Mouse (Mus musculus) gastrocnemius, adult 8-10 months (tissue): ENCODE data around the gene Abca3. TPM values are rescaled to one million over a fixed set of nuclear protein-coding genes. Genes with fewer than 3 reads are reported as not detected.
"Not testable (repeated sequence)": the region's sequence is repeated elsewhere in the genome, so short reads cannot be mapped to it uniquely, and the experiment has no call there.

Experiments
- DNase-seq, 2 experiments: peaks; one replicate each; pipeline ENCODE4 v3.0.0; 2022; ENCODE audit warnings: low spot score in 2 of 2
- microRNA-seq: library from miRNA; unstranded; fragments of <30 nt; microRNA quantifications from one replicate; pipeline ENCODE4 v1.2.0, GENCODE M21; 2022
- total RNA-seq, 4 experiments: library from RNA; stranded (reverse); gene quantifications; 2 replicates each; pipeline ENCODE4 v1.2.4; 2022

The Abca3 gene
- total RNA-seq, 4 experiments from 2014 or later: 5.7 to 6.7 (median 6.4) TPM

- DNase-seq: no peak
Observed at GRCm38 (mm10) chr17:24440377-24440776, 88.6 kb downstream of the Abca3 start.

- DNase-seq: no peak
Observed at GRCm38 (mm10) chr17:24441148-24441547, 89.4 kb downstream of the Abca3 start.

- no peak for DNase-seq
Observed at GRCm38 (mm10) chr17:24442107-24442506, 90.4 kb downstream of the Abca3 start.

- DNase-seq: no peak
Observed at GRCm38 (mm10) chr17:24442632-24443155, 90.9 kb downstream of the Abca3 start, which contains the start of gene Dnase1l2. Gene Dnase1l2 (minus strand): TSS chr17:24443105.

GRCm38 (mm10) chr17:24443409-24443808, 91.7 kb downstream of the Abca3 start:
- DNase-seq: no peak

GRCm38 (mm10) chr17:24446590-24446989, 94.8 kb downstream of the Abca3 start:
- DNase-seq: no peak

- DNase-seq: no peak
Observed at GRCm38 (mm10) chr17:24449507-24449906, 97.8 kb downstream of the Abca3 start.

GRCm38 (mm10) chr17:24451220-24451619, 99.5 kb downstream of the Abca3 start:
- no peak for DNase-seq

GRCm38 (mm10) chr17:24453372-24453771, 101.6 kb downstream of the Abca3 start:
- no peak for DNase-seq

- no peak for DNase-seq
Observed at GRCm38 (mm10) chr17:24454218-24454755, 102.5 kb downstream of the Abca3 start.

- peak; percentile 97 to 99 for DNase-seq
Observed at GRCm38 (mm10) chr17:24454756-24455522, 103.2 kb downstream of the Abca3 start.

GRCm38 (mm10) chr17:24455523-24456206, 103.9 kb downstream of the Abca3 start:
- not testable (repeated sequence) for DNase-seq

Small RNA genes lying within 50 kb of the gene (microRNA-seq; reads per million reads assigned to microRNA genes)
- not detected for gene Gm24427

Other genes with a start within 250 kb of the Abca3 start
- gene Pdpk1, start 201.0 kb upstream of the Abca3 start, total RNA-seq: 10 to 100 TPM; 36.6 to 43.2 (median 39.8) TPM
- 10 to 100 TPM in 2 of 4 experiments, 1 to 10 TPM in 2; 9.4 to 12.8 (median 10.3) TPM for gene Amdhd2, start 188.2 kb upstream of the Abca3 start, total RNA-seq
- 100 to 1,000 TPM; 152 to 173 (median 158) TPM for gene Atp6v0c, start 182.2 kb upstream of the Abca3 start, total RNA-seq
- 1 to 10 TPM; 4.8 to 7.0 (median 5.8) TPM for gene Tbc1d24, start 146.4 kb upstream of the Abca3 start, total RNA-seq
- under 1 TPM; 0.19 to 0.53 (median 0.42) TPM for gene Ntn3, start 142.4 kb upstream of the Abca3 start, total RNA-seq
- 1 to 10 TPM; 1.1 to 1.5 (median 1.3) TPM for gene Tedc2, start 131.1 kb upstream of the Abca3 start, total RNA-seq
- gene Ccnf, start 100.5 kb upstream of the Abca3 start, total RNA-seq: under 1 TPM; 0.10 to 0.48 (median 0.32) TPM
- not detected for gene Abca17, start 882 bp upstream of the Abca3 start, total RNA-seq
- gene Rnps1, start 62.6 kb downstream of the Abca3 start, total RNA-seq: 10 to 100 TPM; 51.0 to 54.1 (median 52.4) TPM
- 100 to 1,000 TPM; 133 to 159 (median 146) TPM for gene Eci1, start 74.7 kb downstream of the Abca3 start, total RNA-seq
- gene Dnase1l2, start 91.2 kb downstream of the Abca3 start, total RNA-seq: 1 to 10 TPM in 1 of 4 experiments, under 1 TPM in 3; 0.15 to 1.0 (median 0.79) TPM
- gene E4f1, start 118.4 kb downstream of the Abca3 start, total RNA-seq: 10 to 100 TPM; 13.6 to 14.6 (median 14.2) TPM
- 10 to 100 TPM; 55.1 to 60.3 (median 60.2) TPM for gene Pgp, start 118.4 kb downstream of the Abca3 start, total RNA-seq
- not detected for gene Bricd5, start 121.9 kb downstream of the Abca3 start, total RNA-seq
- 10 to 100 TPM in 2 of 4 experiments, 1 to 10 TPM in 2; 8.2 to 11.3 (median 9.6) TPM for gene Mlst8, start 127.1 kb downstream of the Abca3 start, total RNA-seq
- gene Caskin1, start 136.7 kb downstream of the Abca3 start, total RNA-seq: under 1 TPM in 2 of 4 experiments, not detected in 2; 0.05 to 0.21 TPM
- gene Traf7, start 176.0 kb downstream of the Abca3 start, total RNA-seq: 10 to 100 TPM; 25.0 to 28.2 (median 26.2) TPM
- under 1 TPM in 1 of 4 experiments, not detected in 3; 0.27 TPM for gene Rab26, start 182.3 kb downstream of the Abca3 start, total RNA-seq
- 10 to 100 TPM; 14.6 to 20.4 (median 19.0) TPM for gene Pkd1, start 197.9 kb downstream of the Abca3 start, total RNA-seq